Mouse (Mus musculus): ENCODE results near the gene Pcolce. TPM values are rescaled to one million over a fixed set of nuclear protein-coding genes. Genes with fewer than 3 reads are reported as not detected.

Pcolce gene
- polyA plus RNA-seq, 1 experiment from 2014 or later: 12.9 TPM

GRCm38 (mm10) chr5:137631591-137631990, 18.0 kb upstream of the Pcolce start:
- H3K9ac ChIP-seq (replicated peaks): peak overlapping the region; percentile 94
- no peak for TF ChIP-seq EP300 (IDR thresholded peaks at IDR 0.05; ENCODE audit: low read depth)
- no peak for TF ChIP-seq CTCF (IDR thresholded peaks at IDR 0.05; ENCODE audit: low read depth)
- no peak for DNase-seq
- H3K27ac ChIP-seq (ENCODE audit: low read depth): peak overlapping the region; percentile 99
- H3K4me3 ChIP-seq (ENCODE audit: low read depth, low read length): peak overlapping the region; percentile 96
- no peaks in the 10 kb centered on the region for H3K27me3 ChIP-seq (ENCODE audit: insufficient read depth, low read length)
- no peaks in the 10 kb centered on the region for H3K9me3 ChIP-seq (ENCODE audit: low read length)
- H3K4me1 ChIP-seq (ENCODE audit: insufficient read depth): peaks cover 44% of the 10 kb centered on the region
- peaks cover 30% of the 10 kb centered on the region for H3K36me3 ChIP-seq (replicated peaks; ENCODE audit: insufficient read depth, low read length)
- no peak for ATAC-seq
- WGBS (ENCODE audit: insufficient replicate concordance): 28% methylated on average over 4 of the region's 4 CpGs
- H3K4me2 ChIP-seq (ENCODE audit: low read depth, low read length): peak overlapping the region; percentile 85

GRCm38 (mm10) chr5:137631171-137631570, 17.6 kb upstream of the Pcolce start:
- peak overlapping the region; percentile 96 for H3K4me3 ChIP-seq (ENCODE audit: low read depth, low read length)
- peak overlapping the region; percentile 85 for H3K4me2 ChIP-seq (ENCODE audit: low read depth, low read length)
- ATAC-seq (no peak), DNase-seq (peak; percentile 72)
- H3K27me3 ChIP-seq (ENCODE audit: insufficient read depth, low read length): no peaks in the 10 kb centered on the region
- 25% methylated on average over 9 of the region's 9 CpGs for WGBS (ENCODE audit: insufficient replicate concordance)
- H3K36me3 ChIP-seq (replicated peaks; ENCODE audit: insufficient read depth, low read length): peaks cover 25% of the 10 kb centered on the region
- TF ChIP-seq EP300 (IDR thresholded peaks at IDR 0.05; ENCODE audit: low read depth) (no peak), CTCF (IDR thresholded peaks at IDR 0.05; ENCODE audit: low read depth) (no peak)
- H3K4me1 ChIP-seq (ENCODE audit: insufficient read depth): peaks cover 44% of the 10 kb centered on the region
- H3K9ac ChIP-seq (replicated peaks): peak overlapping the region; percentile 94
- no peaks in the 10 kb centered on the region for H3K9me3 ChIP-seq (ENCODE audit: low read length)
- H3K27ac ChIP-seq (ENCODE audit: low read depth): peak overlapping the region; percentile 99

- 10% methylated on average over 3 of the region's 3 CpGs for WGBS (ENCODE audit: insufficient replicate concordance)
- ATAC-seq (no peak), DNase-seq (no peak)
- peak overlapping the region; percentile 94 for H3K9ac ChIP-seq (replicated peaks)
- no peaks in the 10 kb centered on the region for H3K9me3 ChIP-seq (ENCODE audit: low read length)
- peak overlapping the region; percentile 85 for H3K4me2 ChIP-seq (ENCODE audit: low read depth, low read length)
- TF ChIP-seq CTCF (IDR thresholded peaks at IDR 0.05; ENCODE audit: low read depth): no peak
- no peak for TF ChIP-seq EP300 (IDR thresholded peaks at IDR 0.05; ENCODE audit: low read depth)
- H3K36me3 ChIP-seq (replicated peaks; ENCODE audit: insufficient read depth, low read length): peaks cover 21% of the 10 kb centered on the region
- H3K27me3 ChIP-seq (ENCODE audit: insufficient read depth, low read length): no peaks in the 10 kb centered on the region
- H3K4me3 ChIP-seq (ENCODE audit: low read depth, low read length): peak overlapping the region; percentile 96
- peak overlapping the region; percentile 99 for H3K27ac ChIP-seq (ENCODE audit: low read depth)
- H3K4me1 ChIP-seq (ENCODE audit: insufficient read depth): peaks cover 44% of the 10 kb centered on the region
These were observed 17.0 kb upstream of the Pcolce start for GRCm38 (mm10) chr5:137630602-137631001.

- H3K27ac ChIP-seq (ENCODE audit: low read depth): peak overlapping the region; percentile 99
- 5% methylated on average over 6 of the region's 6 CpGs for WGBS (ENCODE audit: insufficient replicate concordance)
- H3K4me1 ChIP-seq (ENCODE audit: insufficient read depth): peaks cover 44% of the 10 kb centered on the region
- DNase-seq (no peak), ATAC-seq (no peak)
- H3K9me3 ChIP-seq (ENCODE audit: low read length): no peaks in the 10 kb centered on the region
- no peak for TF ChIP-seq EP300 (IDR thresholded peaks at IDR 0.05; ENCODE audit: low read depth)
- TF ChIP-seq CTCF (IDR thresholded peaks at IDR 0.05; ENCODE audit: low read depth): no peak
- H3K4me3 ChIP-seq (ENCODE audit: low read depth, low read length): peak overlapping the region; percentile 96
- H3K27me3 ChIP-seq (ENCODE audit: insufficient read depth, low read length): no peaks in the 10 kb centered on the region
- peaks cover 15% of the 10 kb centered on the region for H3K36me3 ChIP-seq (replicated peaks; ENCODE audit: insufficient read depth, low read length)
- peak overlapping the region; percentile 85 for H3K4me2 ChIP-seq (ENCODE audit: low read depth, low read length)
- peak overlapping the region; percentile 94 for H3K9ac ChIP-seq (replicated peaks)
These were observed 16.4 kb upstream of the Pcolce start for GRCm38 (mm10) chr5:137629906-137630545.

GRCm38 (mm10) chr5:137629306-137629721, 15.7 kb upstream of the Pcolce start:
- H3K4me2 ChIP-seq (ENCODE audit: low read depth, low read length): peak overlapping the region; percentile 85
- no peaks in the 10 kb centered on the region for H3K27me3 ChIP-seq (ENCODE audit: insufficient read depth, low read length)
- H3K9me3 ChIP-seq (ENCODE audit: low read length): no peaks in the 10 kb centered on the region
- peak overlapping the region; percentile 99 for H3K27ac ChIP-seq (ENCODE audit: low read depth)
- TF ChIP-seq EP300 (IDR thresholded peaks at IDR 0.05; ENCODE audit: low read depth): no peak; the same call in 1 of the 2 replicates
- no peak for TF ChIP-seq CTCF (IDR thresholded peaks at IDR 0.05; ENCODE audit: low read depth)
- peaks cover 13% of the 10 kb centered on the region for H3K36me3 ChIP-seq (replicated peaks; ENCODE audit: insufficient read depth, low read length)
- peaks cover 45% of the 10 kb centered on the region for H3K4me1 ChIP-seq (ENCODE audit: insufficient read depth)
- WGBS (ENCODE audit: insufficient replicate concordance): under 1% methylated on average over 21 of the region's 23 CpGs
- peak overlapping the region; percentile 94 for H3K9ac ChIP-seq (replicated peaks)
- ATAC-seq: peak; percentile 23
- DNase-seq: peak; percentile 82
- peak overlapping the region; percentile 96 for H3K4me3 ChIP-seq (ENCODE audit: low read depth, low read length)

GRCm38 (mm10) chr5:137628498-137629305, 15.1 kb upstream of the Pcolce start, which contains the start of the genes Fbxo24, Lrch4 and Gm20605:
Gene Fbxo24, minus strand, starts transcription at chr5:137629002.
Gene Lrch4, plus strand, starts transcription at chr5:137629121.
Gene Gm20605, plus strand, starts transcription at chr5:137629175.
- peak within 1 kb of the TSS; percentile 94 for H3K9ac ChIP-seq (replicated peaks)
- under 1% methylated on average over 45 of the region's 46 CpGs for WGBS (ENCODE audit: insufficient replicate concordance)
- DNase-seq: peak; percentile 99
- peak within 1 kb of the TSS; percentile 99 for H3K27ac ChIP-seq (ENCODE audit: low read depth)
- peak within 1 kb of the TSS; percentile 86 for H3K4me2 ChIP-seq (ENCODE audit: low read depth, low read length)
- peak within 1 kb of the TSS; percentile 96 for H3K4me3 ChIP-seq (ENCODE audit: low read depth, low read length)
- H3K27me3 ChIP-seq (ENCODE audit: insufficient read depth, low read length): no peaks in the 10 kb centered on the region
- peaks cover 7% of the 10 kb centered on the region for H3K36me3 ChIP-seq (replicated peaks; ENCODE audit: insufficient read depth, low read length)
- peak; percentile 95 for ATAC-seq
- no peaks in the 10 kb centered on the region for H3K9me3 ChIP-seq (ENCODE audit: low read length)
- TF ChIP-seq CTCF (IDR thresholded peaks at IDR 0.05; ENCODE audit: low read depth) (peak; percentile 34), EP300 (IDR thresholded peaks at IDR 0.05; ENCODE audit: low read depth) (peak; percentile 52)
- H3K4me1 ChIP-seq (ENCODE audit: insufficient read depth): peaks cover 46% of the 10 kb centered on the region
